In genomic region chr13:62382952-62383351, GRCm38 (mm10) we compare ENCODE assay signal across 8 mouse cellular contexts. TPM values are rescaled to one million over a fixed set of nuclear protein-coding genes. Genes with fewer than 3 reads are reported as not detected.
DNase-seq lines count a peak whose midpoint lies in the region; ATAC-seq and TF ChIP-seq lines count a peak whose summit lies in the region.
"Not testable (repeated sequence)": the region's sequence is repeated elsewhere in the genome, so short reads cannot be mapped to it uniquely, and the experiment has no call there.

Gm3604 (minus strand) TSS chr13:62383177.

- H3K27me3 ChIP-seq in forebrain, embryonic 12.5 days; heart, postnatal 0 days (ENCODE audit: control insufficient read depth, insufficient read depth, low read length); liver, adult 2 months (ENCODE audit: control insufficient read depth, insufficient read depth, low read length); midbrain, embryonic 16.5 days (ENCODE audit: control insufficient read depth, insufficient read depth, low read depth, low read length): not testable (repeated sequence)

- WGBS in forebrain, embryonic 12.5 days: 10% methylated on average over 13 of the region's 13 CpGs
- WGBS in heart, postnatal 0 days: 4% methylated on average over 13 of the region's 13 CpGs
- WGBS in liver, adult 2 months: 5% methylated on average over 13 of the region's 13 CpGs
- WGBS in midbrain, embryonic 16.5 days: 11% methylated on average over 13 of the region's 13 CpGs

- H3K9me3 ChIP-seq in forebrain, embryonic 12.5 days; heart, postnatal 0 days (replicated peaks; ENCODE audit: control insufficient read depth, low read length); midbrain, embryonic 16.5 days (replicated peaks; ENCODE audit: control insufficient read depth, low read length, poor library complexity, severe bottlenecking): not testable (repeated sequence)

- H3K9ac ChIP-seq in forebrain, embryonic 12.5 days; midbrain, embryonic 16.5 days (ENCODE audit: low read depth, low read length): not testable (repeated sequence)
- H3K9ac ChIP-seq in heart, postnatal 0 days (replicated peaks; ENCODE audit: low read depth, low read length): peak within 1 kb of the TSS; percentile 45
- H3K9ac ChIP-seq in liver, adult 2 months (ENCODE audit: low read depth, low read length): peak within 1 kb of the TSS; percentile 66

- peak within 1 kb of the TSS; percentile 72 for H3K4me3 ChIP-seq in brown adipose tissue, adult 24 weeks (ENCODE audit: insufficient read depth, low read depth, low read length)
- H3K4me3 ChIP-seq in forebrain, embryonic 12.5 days (replicated peaks): peak within 1 kb of the TSS; percentile 37
- H3K4me3 ChIP-seq in heart, postnatal 0 days (ENCODE audit: low read depth, low read length): peak within 1 kb of the TSS; percentile 54
- peak within 1 kb of the TSS; percentile 44 for H3K4me3 ChIP-seq in liver, adult 2 months (ENCODE audit: insufficient read depth, low read depth, low read length)
- H3K4me3 ChIP-seq in midbrain, embryonic 16.5 days (ENCODE audit: low read depth, low read length): peak within 1 kb of the TSS; percentile 36

- H3K79me2 ChIP-seq in liver, adult 2 months (ENCODE audit: control insufficient read depth, insufficient read depth, low read length): not testable (repeated sequence)

- not testable (repeated sequence) for H3K4me1 ChIP-seq in brown adipose tissue, adult 24 weeks (ENCODE audit: control insufficient read depth, insufficient read depth, insufficient read length, low read length); forebrain, embryonic 12.5 days; heart, postnatal 0 days (ENCODE audit: control insufficient read depth, insufficient read depth); liver, adult 2 months (ENCODE audit: control insufficient read depth, insufficient read depth, low read length); midbrain, embryonic 16.5 days (ENCODE audit: control insufficient read depth, insufficient read depth, low read length)

- H3K4me2 ChIP-seq in forebrain, embryonic 12.5 days: peak within 1 kb of the TSS; percentile 42
- H3K4me2 ChIP-seq in heart, postnatal 0 days (ENCODE audit: low read depth, low read length): peak within 1 kb of the TSS; percentile 53
- peak within 1 kb of the TSS; percentile 34 for H3K4me2 ChIP-seq in midbrain, embryonic 16.5 days (ENCODE audit: low read length)

- TF ChIP-seq CTCF in heart, postnatal 0 days (IDR thresholded peaks at IDR 0.05; ENCODE audit: low read depth); liver, adult 2 months (IDR thresholded peaks at IDR 0.05; ENCODE audit: low read depth, low read length): not testable (repeated sequence)

- TF ChIP-seq EP300 in heart, postnatal 0 days (IDR thresholded peaks at IDR 0.05; ENCODE audit: low read depth): not testable (repeated sequence)

- not testable (repeated sequence) for H3K36me3 ChIP-seq in forebrain, embryonic 12.5 days (replicated peaks); heart, postnatal 0 days (replicated peaks; ENCODE audit: control insufficient read depth, insufficient read depth, low read length); liver, adult 2 months (ENCODE audit: control insufficient read depth, insufficient read depth, low read length); midbrain, embryonic 16.5 days (ENCODE audit: control insufficient read depth, insufficient read depth, low read length)

- DNase-seq in CD4-positive helper T cell, adult 2 months (ENCODE audit: low read depth, low spot score): peak; percentile 81
- peak; percentile 5 for DNase-seq in heart, postnatal 0 days (ENCODE audit: low spot score)
- peak; percentile 62 for DNase-seq in kidney, postnatal 14 days
- DNase-seq in liver, adult 2 months (ENCODE audit: extremely low read depth, low read depth, low spot score): peak; percentile 36
- peak; percentile 20 to 43 for DNase-seq in spleen, postnatal 14 days (ENCODE audit: low spot score in 2 of 2)

- H3K27ac ChIP-seq in brown adipose tissue, adult 24 weeks (replicated peaks; ENCODE audit: low read depth, low read length); forebrain, embryonic 12.5 days; heart, postnatal 0 days (ENCODE audit: low read depth); liver, adult 2 months (replicated peaks; ENCODE audit: insufficient read depth, low read depth, low read length); midbrain, embryonic 16.5 days (ENCODE audit: low read length): not testable (repeated sequence)

- not testable (repeated sequence) for TF ChIP-seq POLR2A in liver, adult 2 months (IDR thresholded peaks at IDR 0.05; ENCODE audit: extremely low read depth, insufficient read depth, low read length)

- ATAC-seq in forebrain, embryonic 12.5 days (ENCODE audit: low FRiP score); heart, postnatal 0 days (ENCODE audit: insufficient read depth, low read depth); midbrain, embryonic 16.5 days: not testable (repeated sequence)

RNA-seq across cellular contexts. Expression of gene Gm3604, which starts in this region (rescaled TPM):
- polyA plus RNA-seq in brown adipose tissue, adult 24 weeks (2012; ENCODE audit: insufficient read depth, insufficient read length, missing spikeins): 0.92 and 1.9 TPM in 2 replicates
- polyA plus RNA-seq in forebrain, embryonic 12.5 days (2016; fragmentation: Nextera tagmentation; extraction: Ambion mirVana): 2.2 and 2.3 TPM in 2 replicates
- total RNA-seq in heart, postnatal 0 days (2014; rRNA removed; ENCODE audit: low replicate concordance): 0.19 TPM in 1 of 2 replicates, not detected in the other
- polyA plus RNA-seq in heart, postnatal 0 days (2015; fragmentation: Nextera tagmentation; extraction: Ambion mirVana): 2.0 TPM in 2 replicates
- 0.47 and 0.74 TPM in 2 replicates for total RNA-seq in liver, adult 2 months (2014; rRNA removed)
- polyA plus RNA-seq in liver, adult 2 months (2012; rRNA removed): not detected in 2 replicates
- polyA plus RNA-seq in midbrain, embryonic 16.5 days (2015; fragmentation: Nextera tagmentation; extraction: Ambion mirVana): 2.2 and 3.1 TPM in 2 replicates

Comparison
In these comparisons a context has a peak if more than half of its experiments do, and no peak if none do; other contexts are left out.
1. Peak in DNase-seq, H3K4me3 ChIP-seq and H3K9ac ChIP-seq in liver, adult 2 months; RNA of the gene not detected or under 1 TPM.
2. DNase-seq: peak in every context shown above with its lines; median percentile 81 in CD4-positive helper T cell, adult 2 months; 62 in kidney, postnatal 14 days; 36 in liver, adult 2 months; 32 in spleen, postnatal 14 days; 5 in heart, postnatal 0 days.